Mouse (Mus musculus): Measurements from ENCODE around the gene Tbc1d17.

GRCm38 (mm10) chr7:44836016-44836404 lies 12.9 kb downstream of the Tbc1d17 start:
- no peak for TF ChIP-seq EP300 (IDR thresholded peaks at IDR 0.05; ENCODE audit: insufficient read depth, low read depth, low read length)
- no peak for TF ChIP-seq POLR2A (IDR thresholded peaks at IDR 0.05; ENCODE audit: insufficient read depth, low read length)
